Mouse (Mus musculus): ENCODE data around the gene Fars2.
A peak's percentile ranks its signal among the peaks of the same experiment; 100 is the strongest.

Fars2 gene

GRCm38 (mm10) chr13:36117143-36118014, at the start of gene Fars2, which contains the start of gene Lyrm4:
Gene Fars2 (plus strand): TSS chr13:36117412.
Gene Lyrm4 (minus strand): TSS chr13:36117526.
- peak; percentile 96 for DNase-seq (ENCODE audit: extremely low read depth, insufficient read length, low spot score)

- DNase-seq (ENCODE audit: extremely low read depth, insufficient read length, low spot score) = no peak
These were observed 42.7 kb upstream of the Fars2 start for GRCm38 (mm10) chr13:36074484-36074883.

- DNase-seq (ENCODE audit: extremely low read depth, insufficient read length, low spot score) = no peak
These were observed 35.6 kb upstream of the Fars2 start for GRCm38 (mm10) chr13:36081591-36081990.

- DNase-seq (ENCODE audit: extremely low read depth, insufficient read length, low spot score) = no peak
These were observed 32.5 kb upstream of the Fars2 start for GRCm38 (mm10) chr13:36084701-36085100.

- no peak for DNase-seq (ENCODE audit: extremely low read depth, insufficient read length, low spot score)
These were observed 31.2 kb upstream of the Fars2 start for GRCm38 (mm10) chr13:36085971-36086370.

- peak; percentile 11 for DNase-seq (ENCODE audit: extremely low read depth, insufficient read length, low spot score)
These were observed 30.4 kb upstream of the Fars2 start for GRCm38 (mm10) chr13:36086608-36087391.

GRCm38 (mm10) chr13:36087427-36087826, 29.8 kb upstream of the Fars2 start:
- DNase-seq (ENCODE audit: extremely low read depth, insufficient read length, low spot score) = no peak

- DNase-seq (ENCODE audit: extremely low read depth, insufficient read length, low spot score) = no peak
These were observed 29.0 kb upstream of the Fars2 start for GRCm38 (mm10) chr13:36088168-36088567.

GRCm38 (mm10) chr13:36096684-36097383, 20.4 kb upstream of the Fars2 start:
- no peak for DNase-seq (ENCODE audit: extremely low read depth, insufficient read length, low spot score)

GRCm38 (mm10) chr13:36105591-36105990, 11.6 kb upstream of the Fars2 start:
- no peak for DNase-seq (ENCODE audit: extremely low read depth, insufficient read length, low spot score)

GRCm38 (mm10) chr13:36108528-36108927, 8.7 kb upstream of the Fars2 start:
- no peak for DNase-seq (ENCODE audit: extremely low read depth, insufficient read length, low spot score)

GRCm38 (mm10) chr13:36111331-36111730, 5.9 kb upstream of the Fars2 start:
- no peak for DNase-seq (ENCODE audit: extremely low read depth, insufficient read length, low spot score)

- DNase-seq (ENCODE audit: extremely low read depth, insufficient read length, low spot score) = no peak
These were observed 4.0 kb upstream of the Fars2 start for GRCm38 (mm10) chr13:36113181-36113580.

GRCm38 (mm10) chr13:36116520-36117142, 581 bp upstream of the Fars2 start:
- DNase-seq (ENCODE audit: extremely low read depth, insufficient read length, low spot score) = no peak

- no peak for DNase-seq (ENCODE audit: extremely low read depth, insufficient read length, low spot score)
These were observed 2.5 kb downstream of the Fars2 start for GRCm38 (mm10) chr13:36119684-36120083.

- no peak for DNase-seq (ENCODE audit: extremely low read depth, insufficient read length, low spot score)
These were observed 3.4 kb downstream of the Fars2 start for GRCm38 (mm10) chr13:36120606-36121005.

GRCm38 (mm10) chr13:36129360-36130054, 12.3 kb downstream of the Fars2 start:
- DNase-seq (ENCODE audit: extremely low read depth, insufficient read length, low spot score) = no peak

- peak; percentile 46 for DNase-seq (ENCODE audit: extremely low read depth, insufficient read length, low spot score)
These were observed 14.2 kb downstream of the Fars2 start for GRCm38 (mm10) chr13:36131401-36131800.

GRCm38 (mm10) chr13:36131992-36132649, 14.9 kb downstream of the Fars2 start:
- no peak for DNase-seq (ENCODE audit: extremely low read depth, insufficient read length, low spot score)
